Mouse (Mus musculus): ENCODE measurements around the gene Gemin7. TPM values are rescaled to one million over a fixed set of nuclear protein-coding genes. Genes with fewer than 3 reads are reported as not detected.
A peak's percentile ranks its signal among the peaks of the same experiment; 100 is the strongest.

The Gemin7 gene
- total and polyA plus RNA-seq, 3 experiments = 63.2 to 101 (median 64.4) TPM

DNA sequence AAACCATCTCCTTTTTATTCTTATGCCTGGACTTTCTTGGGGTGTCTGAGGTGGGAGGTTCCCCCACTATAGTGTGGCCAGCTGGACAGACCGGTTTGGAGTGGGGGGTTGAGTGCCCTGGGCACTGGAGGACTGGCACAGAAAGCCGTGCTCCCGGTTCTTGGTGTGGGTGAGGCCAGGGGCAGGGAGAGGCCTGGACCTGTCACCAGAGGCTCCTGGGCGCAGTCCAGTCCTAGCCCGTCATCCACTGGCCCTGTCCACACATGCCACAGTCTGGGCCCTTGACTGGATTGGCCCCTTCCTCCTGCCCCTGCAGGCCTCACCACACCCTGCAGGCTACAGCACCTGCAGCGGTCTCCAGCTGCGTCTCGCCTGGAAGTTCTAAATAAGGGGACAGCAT, 3.2 kb upstream of the Gemin7 start:
- peaks cover 51 to 63% of the 10 kb centered on the region in 2 experiments for H3K36me3 ChIP-seq (replicated peaks in 1 of 2; ENCODE audit: control insufficient read depth in 1 of 2, insufficient read depth in 1 of 2, low read length in 1 of 2)

DNA sequence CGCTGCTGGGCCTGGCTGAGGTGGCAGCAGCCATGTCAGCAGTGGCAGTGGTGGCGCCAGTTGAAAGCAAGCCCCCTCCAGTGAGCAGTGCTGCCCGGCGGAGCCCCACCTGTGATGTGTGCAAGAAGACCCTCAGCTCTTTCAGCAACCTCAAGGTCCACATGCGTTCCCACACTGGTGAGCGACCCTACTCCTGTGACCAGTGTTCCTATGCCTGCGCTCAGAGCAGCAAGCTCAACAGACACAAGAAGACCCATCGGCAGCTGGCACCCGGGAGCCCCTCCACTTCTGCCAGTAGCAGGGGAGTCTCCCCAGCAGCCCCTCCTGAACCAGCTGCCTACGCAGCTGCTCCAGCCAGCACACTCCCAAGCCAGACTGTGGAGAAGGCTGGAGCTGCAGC, 2.4 kb upstream of the Gemin7 start:
- in situ Hi-C loops (cut with MboI; ENCODE audit: low pct_ligation_motif_present, low pct_unique_long_range_greater_than_20kb, low sequenced_read_pairs) (loop anchor here (10.0 kb wide), 1 partner anchor 75 kb away; the partner anchor contains the start of genes Bloc1s3 and Trappc6a), dilution Hi-C loops (cut with MboI; ENCODE audit: extremely low pct_ligation_motif_present, extremely low pct_unique_long_range_greater_than_20kb, low sequenced_read_pairs) (no loop called here)
- H3K27me3 ChIP-seq (replicated peaks) = no peaks in the 10 kb centered on the region
- peak overlapping the region; percentile 88; the same call in 1 of the 2 replicates for H3K9ac ChIP-seq (ENCODE audit: insufficient read depth, low read depth)
- peaks cover 31% of the 10 kb centered on the region for H3K79me2 ChIP-seq (replicated peaks; ENCODE audit: control insufficient read depth, extremely low read depth, insufficient read depth, poor library complexity, severe bottlenecking)
- peak overlapping the region in 2 of 3 experiments; percentile 7 to 61 for H3K4me3 ChIP-seq (replicated peaks in 1 of 3; ENCODE audit: low read depth in 2 of 3, low read length in 2 of 3, poor library complexity in 1 of 3)
- H3K27ac ChIP-seq (ENCODE audit: insufficient read depth, low read depth) = peak overlapping the region; percentile 95
- DNase-seq (ENCODE audit: extremely low read depth) = no peak
- TF ChIP-seq HCFC1 (IDR thresholded peaks at IDR 0.05; ENCODE audit: low read depth, low read length) = no peak
- peak; percentile 44; the same call in 1 of the 2 replicates for TF ChIP-seq ZMIZ1 (IDR thresholded peaks at IDR 0.05; ENCODE audit: low read depth, low read length)
- H3K4me2 ChIP-seq (ENCODE audit: insufficient read depth, low read depth, poor library complexity, severe bottlenecking) = peak overlapping the region; percentile 58; the same call in 1 of the 2 replicates
- peaks cover 43 to 54% of the 10 kb centered on the region in 2 experiments for H3K36me3 ChIP-seq (replicated peaks in 1 of 2; ENCODE audit: control insufficient read depth in 1 of 2, insufficient read depth in 1 of 2, low read length in 1 of 2)
- H3K9me3 ChIP-seq (replicated peaks; ENCODE audit: low read length) = no peaks in the 10 kb centered on the region
- H3K4me1 ChIP-seq (ENCODE audit: control insufficient read depth in 1 of 2, insufficient read depth in 2 of 2) = peaks cover 15 to 57% of the 10 kb centered on the region in 2 experiments

More for the DNA sequence above, 3.2 kb upstream of the Gemin7 start:
- Histone ChIP-seq H3K27me3 (replicated peaks) (no peaks in the 10 kb centered on the region), H3K4me3 (replicated peaks in 1 of 3; ENCODE audit: low read depth in 2 of 3, low read length in 2 of 3, poor library complexity in 1 of 3) (no peak overlapping the region), H3K9ac (ENCODE audit: insufficient read depth, low read depth) (no peak overlapping the region), H3K9me3 (replicated peaks; ENCODE audit: low read length) (no peaks in the 10 kb centered on the region), H3K4me1 (ENCODE audit: control insufficient read depth in 1 of 2, insufficient read depth in 2 of 2) (peaks cover 15 to 48% of the 10 kb centered on the region in 2 experiments), H3K4me2 (ENCODE audit: insufficient read depth, low read depth, poor library complexity, severe bottlenecking) (no peak overlapping the region), H3K27ac (ENCODE audit: insufficient read depth, low read depth) (0 out of 2 replicates have a peak overlapping the region, but pooled peaks have one; percentile 0), H3K79me2 (replicated peaks; ENCODE audit: control insufficient read depth, extremely low read depth, insufficient read depth, poor library complexity, severe bottlenecking) (peaks cover 31% of the 10 kb centered on the region)
- no peak for DNase-seq (ENCODE audit: extremely low read depth)
- dilution Hi-C loops (cut with MboI; ENCODE audit: extremely low pct_ligation_motif_present, extremely low pct_unique_long_range_greater_than_20kb, low sequenced_read_pairs) = no loop called here
- in situ Hi-C loops (cut with MboI; ENCODE audit: low pct_ligation_motif_present, low pct_unique_long_range_greater_than_20kb, low sequenced_read_pairs) = no loop called here
- TF ChIP-seq RAD21 (IDR thresholded peaks at IDR 0.05; ENCODE audit: low read depth, low read length) (no peak), JUN (IDR thresholded peaks at IDR 0.05; ENCODE audit: insufficient read depth, low read depth, low read length) (no peak), MXI1 (IDR thresholded peaks at IDR 0.05; ENCODE audit: low read depth, low read length) (no peak), ZNF384 (IDR thresholded peaks at IDR 0.05; ENCODE audit: low read depth, low read length) (no peak), POLR2A (IDR thresholded peaks at IDR 0.05; ENCODE audit: low read depth, low read length) (peak; percentile 3; the same call in 1 of the 2 replicates), NELFE (IDR thresholded peaks at IDR 0.05; ENCODE audit: low read depth, low read length) (no peak), HCFC1 (IDR thresholded peaks at IDR 0.05; ENCODE audit: low read depth, low read length) (no peak), ZC3H11A (IDR thresholded peaks at IDR 0.05; ENCODE audit: low read depth, low read length) (no peak), TBP (conservative IDR thresholded peaks at IDR 0.05; ENCODE audit: low read depth, low read length) (no peak), CHD2 (IDR thresholded peaks at IDR 0.05; ENCODE audit: low read length) (no peak), POLR2AphosphoS2 (IDR thresholded peaks at IDR 0.05; ENCODE audit: low read depth, low read length) (peak; percentile 29; the same call in 1 of the 2 replicates)

DNA sequence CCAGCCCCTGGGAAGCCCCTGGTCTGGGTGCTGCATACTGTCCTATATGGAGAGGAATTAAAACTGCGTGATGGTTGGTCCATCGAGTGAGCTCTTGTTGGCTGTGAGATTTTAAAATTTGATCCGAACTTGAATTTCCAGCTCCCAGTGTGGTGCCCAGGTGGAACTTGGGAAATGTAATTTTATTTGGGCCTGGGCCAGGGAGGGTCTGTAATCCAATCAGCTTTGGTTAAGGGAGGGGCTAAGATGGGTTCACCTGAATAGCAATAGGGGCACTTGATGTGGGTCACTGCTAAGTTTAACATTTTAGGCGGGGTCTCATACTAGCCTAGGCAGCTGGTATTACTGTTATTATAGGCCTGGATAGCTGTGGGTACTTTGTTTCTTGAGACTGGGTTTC, 1.0 kb upstream of the Gemin7 start:
- Histone ChIP-seq H3K4me1 (ENCODE audit: control insufficient read depth in 1 of 2, insufficient read depth in 2 of 2) (peaks cover 17 to 63% of the 10 kb centered on the region in 2 experiments), H3K36me3 (replicated peaks in 1 of 2; ENCODE audit: control insufficient read depth in 1 of 2, insufficient read depth in 1 of 2, low read length in 1 of 2) (peaks cover 30 to 41% of the 10 kb centered on the region in 2 experiments), H3K4me2 (ENCODE audit: insufficient read depth, low read depth, poor library complexity, severe bottlenecking) (peak overlapping the region; percentile 58), H3K79me2 (replicated peaks; ENCODE audit: control insufficient read depth, extremely low read depth, insufficient read depth, poor library complexity, severe bottlenecking) (peaks cover 31% of the 10 kb centered on the region), H3K27ac (ENCODE audit: insufficient read depth, low read depth) (peak overlapping the region; percentile 95), H3K27me3 (replicated peaks) (no peaks in the 10 kb centered on the region), H3K9me3 (replicated peaks; ENCODE audit: low read length) (no peaks in the 10 kb centered on the region), H3K4me3 (replicated peaks in 1 of 3; ENCODE audit: low read depth in 2 of 3, low read length in 2 of 3, poor library complexity in 1 of 3) (peak overlapping the region; percentile 61 to 82 (median 76)), H3K9ac (ENCODE audit: insufficient read depth, low read depth) (peak overlapping the region; percentile 88)
- 0 out of 2 replicates have a peak, but pooled peaks have one; percentile 16 for TF ChIP-seq BHLHE40 (IDR thresholded peaks at IDR 0.05; ENCODE audit: low read depth, low read length)
- TF ChIP-seq HCFC1 (IDR thresholded peaks at IDR 0.05; ENCODE audit: low read depth, low read length) = 0 out of 2 replicates have a peak, but pooled peaks have one; percentile 1
- TF ChIP-seq ZKSCAN1 (IDR thresholded peaks at IDR 0.05; ENCODE audit: borderline replicate concordance, low read depth, low read length) = no peak
- TF ChIP-seq PAX5 (IDR thresholded peaks at IDR 0.05; ENCODE audit: low read length) = no peak
- 0 out of 2 replicates have a peak, but pooled peaks have one; percentile 20 for TF ChIP-seq TBP (conservative IDR thresholded peaks at IDR 0.05; ENCODE audit: low read depth, low read length)
- no peak; the same call in 1 of the 2 replicates for TF ChIP-seq ZMIZ1 (IDR thresholded peaks at IDR 0.05; ENCODE audit: low read depth, low read length)
- TF ChIP-seq CHD1 (IDR thresholded peaks at IDR 0.05; ENCODE audit: low read depth, low read length) = peak; percentile 10; the same call in 1 of the 2 replicates
- no peak for TF ChIP-seq POLR2AphosphoS2 (IDR thresholded peaks at IDR 0.05; ENCODE audit: low read depth, low read length)
- TF ChIP-seq MXI1 (IDR thresholded peaks at IDR 0.05; ENCODE audit: low read depth, low read length) = no peak
- 0 out of 2 replicates have a peak, but pooled peaks have one; percentile 1 for TF ChIP-seq ELF1 (IDR thresholded peaks at IDR 0.05; ENCODE audit: low read depth, low read length)
- no peak for TF ChIP-seq ZNF384 (IDR thresholded peaks at IDR 0.05; ENCODE audit: low read depth, low read length)
- TF ChIP-seq EP300 (IDR thresholded peaks at IDR 0.05; ENCODE audit: low read length) = no peak
- no peak for TF ChIP-seq SIN3A (IDR thresholded peaks at IDR 0.05; ENCODE audit: low read length)
- in situ Hi-C loops (cut with MboI; ENCODE audit: low pct_ligation_motif_present, low pct_unique_long_range_greater_than_20kb, low sequenced_read_pairs) (loop anchor here (10.0 kb wide), 1 partner anchor 74 kb away; the partner anchor contains the start of genes Bloc1s3 and Trappc6a), dilution Hi-C loops (cut with MboI; ENCODE audit: extremely low pct_ligation_motif_present, extremely low pct_unique_long_range_greater_than_20kb, low sequenced_read_pairs) (no loop called here)
- peak; percentile 53 for DNase-seq (ENCODE audit: extremely low read depth)

Measured in CH12.LX (cell line).